Mouse (Mus musculus): Measurements from ENCODE around the gene Ptk7.
"Not testable (repeated sequence)": the region's sequence is repeated elsewhere in the genome, so short reads cannot be mapped to it uniquely, and the experiment has no call there.

Ptk7 gene

DNA sequence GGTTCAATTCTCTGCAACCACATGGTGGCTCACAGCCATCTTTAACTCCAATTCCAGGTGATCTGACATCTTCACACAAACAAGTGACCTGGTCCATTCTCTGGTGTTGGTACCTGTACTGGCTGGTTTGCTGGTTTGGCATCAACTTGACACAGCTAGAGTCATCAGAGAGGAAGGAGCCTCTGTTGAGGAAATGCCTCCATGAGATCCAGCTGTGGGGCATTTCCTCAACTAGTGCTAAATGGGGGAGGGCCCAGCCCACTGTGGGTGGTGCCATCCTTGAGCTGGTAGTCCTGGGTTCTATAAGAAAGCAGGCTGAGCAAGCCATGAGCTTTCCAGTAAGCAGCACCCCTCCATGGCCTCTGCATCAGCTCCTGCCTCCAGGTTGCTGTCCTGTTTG, 72.0 kb downstream of the Ptk7 start:
- not testable (repeated sequence) for DNase-seq (ENCODE audit: extremely low spot score, low spot score)

DNA sequence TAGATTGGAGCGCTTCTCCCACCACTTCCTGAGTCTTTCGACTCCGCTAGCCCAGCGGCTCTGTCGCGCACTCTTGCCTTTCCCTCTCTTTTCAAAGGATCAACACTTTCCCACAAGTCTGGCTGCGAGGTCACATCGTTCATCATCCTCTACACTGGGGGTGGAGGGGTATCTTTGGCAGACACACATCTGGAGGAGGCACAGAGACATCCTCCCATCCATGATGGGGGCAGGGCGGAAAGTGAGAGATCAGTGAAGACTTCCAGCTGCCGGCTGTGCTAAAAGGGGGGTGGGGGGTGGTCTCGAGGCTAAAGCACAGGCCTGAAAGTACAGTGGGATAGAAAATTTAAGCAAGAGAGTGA, 72.7 kb downstream of the Ptk7 start:
- DNase-seq (ENCODE audit: extremely low spot score, low spot score) = peak; percentile 72

DNA sequence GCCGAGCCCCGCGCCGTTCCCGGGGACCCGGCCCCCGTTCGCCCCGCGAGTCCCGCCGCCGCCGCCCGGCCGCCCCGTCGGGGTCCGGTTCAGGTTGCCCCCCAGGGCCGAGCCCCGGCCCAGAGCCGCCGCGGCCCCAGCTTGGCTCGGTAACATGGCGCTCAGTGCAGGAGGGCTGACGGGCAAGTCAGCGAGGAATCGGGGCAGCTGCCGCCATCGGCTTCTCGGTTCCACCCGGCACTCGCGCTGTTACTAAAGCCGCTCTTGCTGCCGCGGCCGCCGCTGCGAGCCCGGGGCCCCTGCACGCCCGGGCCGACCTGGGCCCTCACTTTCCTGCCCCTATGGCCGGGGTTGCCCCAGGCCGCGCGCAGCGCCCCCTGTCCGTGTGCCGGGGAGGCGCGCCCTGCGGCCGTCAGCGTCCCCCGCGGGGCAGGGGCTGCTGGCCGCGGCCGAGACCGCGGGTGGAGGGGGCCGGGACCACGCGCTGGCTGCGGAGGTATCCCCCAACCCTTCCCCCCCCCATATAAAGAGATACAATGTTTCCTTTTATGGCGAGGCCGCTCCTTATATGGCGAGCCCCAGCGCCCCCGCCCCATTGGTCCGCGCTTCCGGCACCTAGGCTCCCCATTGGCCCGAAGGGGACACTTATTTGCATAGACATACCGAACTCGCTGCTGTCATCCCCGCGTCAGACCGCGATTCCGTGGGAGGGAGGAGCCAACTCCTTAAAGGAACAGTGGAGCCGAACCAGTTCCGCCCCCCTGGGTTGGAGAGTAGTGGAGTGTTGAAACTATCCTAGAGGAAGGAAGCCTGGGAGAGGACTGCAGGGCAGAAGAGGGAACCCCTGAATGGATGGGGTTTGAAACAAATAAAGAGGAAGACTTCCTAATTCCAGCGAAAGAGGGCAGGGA, 73.4 kb downstream of the Ptk7 start, which contains the start of gene Srf:
Srf (minus strand) TSS at position 503 of the 911 bp plus-strand sequence.
- peak; percentile 95 for DNase-seq (ENCODE audit: extremely low spot score, low spot score)

DNA sequence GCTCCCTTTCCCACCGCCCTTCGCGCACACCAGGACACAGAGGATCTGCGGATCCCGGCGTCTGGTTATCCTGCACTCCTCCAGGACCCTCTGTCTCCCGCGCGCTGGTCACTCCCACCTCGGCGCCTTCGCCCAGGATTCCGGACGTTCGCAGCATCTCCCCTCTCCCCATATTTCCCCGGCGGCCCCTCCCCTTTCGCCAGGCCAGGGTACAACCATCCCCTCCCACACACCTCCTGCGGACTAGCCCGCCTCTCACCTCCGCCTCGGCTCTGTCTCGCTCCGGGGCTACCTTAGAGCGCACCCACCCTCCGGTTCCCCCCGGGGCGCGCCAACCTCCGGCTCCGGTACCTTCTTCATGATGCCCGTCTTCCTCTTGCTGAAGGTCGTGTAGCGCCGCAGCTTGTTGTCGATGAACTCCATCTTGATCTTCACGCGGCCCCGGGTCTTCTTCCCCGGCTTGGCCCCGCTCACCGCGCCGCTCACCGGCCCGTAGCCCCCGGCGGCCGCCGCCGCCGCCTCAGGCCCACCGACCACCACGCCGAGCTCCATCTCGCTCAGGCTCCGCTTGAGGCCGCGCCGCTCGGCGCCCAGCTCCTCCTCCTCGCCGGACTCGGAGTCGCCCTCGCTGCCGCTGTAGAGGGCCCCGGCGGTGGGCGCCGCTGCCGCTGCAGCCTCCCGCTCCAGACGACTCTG, 74.2 kb downstream of the Ptk7 start:
- DNase-seq (ENCODE audit: extremely low spot score, low spot score) = peak; percentile 76

DNA sequence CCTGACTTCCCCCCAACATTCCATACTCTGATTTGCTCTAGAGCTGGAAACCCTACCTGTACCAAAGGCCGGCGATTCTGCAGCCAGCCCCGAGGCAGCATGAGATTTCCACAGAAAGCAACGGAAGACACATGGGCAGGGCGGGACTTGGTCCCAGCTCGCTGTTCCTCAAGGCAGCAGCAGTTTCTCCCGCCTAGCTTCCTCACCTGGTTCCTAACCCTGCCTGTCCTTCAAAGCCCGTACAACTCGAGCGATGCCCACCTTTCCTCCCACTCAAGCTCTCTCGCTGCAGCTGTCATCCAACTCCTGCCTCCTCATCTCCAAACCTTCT, 74.7 kb downstream of the Ptk7 start:
- no peak for DNase-seq (ENCODE audit: extremely low spot score, low spot score)

DNA sequence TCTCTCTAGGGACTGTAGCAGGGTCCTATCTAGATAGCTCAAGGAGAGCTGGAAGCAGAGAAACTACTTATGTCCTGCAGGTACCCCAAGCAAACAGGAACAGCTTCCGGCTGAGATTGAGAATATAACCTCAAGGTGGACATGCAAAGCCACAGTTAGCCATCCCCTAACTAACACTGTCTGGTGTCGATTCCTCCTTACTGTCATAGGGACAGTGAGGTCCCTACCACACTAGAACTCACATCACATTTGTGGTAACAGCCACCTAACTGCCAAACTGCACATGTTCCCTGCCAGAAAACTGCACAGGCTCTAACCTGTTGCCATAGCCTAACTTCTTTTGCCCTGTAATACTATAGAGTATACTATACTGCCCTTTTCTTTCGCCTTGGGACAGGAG, 75.4 kb downstream of the Ptk7 start:
- DNase-seq (ENCODE audit: extremely low spot score, low spot score) = no peak

DNA sequence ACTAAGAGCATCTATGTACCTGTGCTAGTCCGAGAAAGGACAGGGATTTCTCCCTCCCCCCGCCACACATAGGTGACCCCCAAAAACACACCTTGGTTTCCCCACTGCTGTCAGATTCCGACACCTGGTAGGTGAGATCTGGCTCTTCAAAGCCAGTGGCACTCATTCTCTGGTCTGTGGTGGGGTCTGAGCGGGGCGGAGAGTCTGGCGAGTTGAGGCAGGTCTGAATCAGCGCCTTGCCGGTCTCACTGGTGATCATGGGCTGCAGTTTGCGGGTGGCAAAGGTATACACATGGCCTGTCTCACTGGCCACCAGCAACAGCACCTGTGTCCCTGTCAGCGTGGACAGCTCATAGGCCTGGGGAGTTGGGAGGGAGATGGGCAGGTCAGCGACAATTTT, 75.8 kb downstream of the Ptk7 start:
- no peak for DNase-seq (ENCODE audit: extremely low spot score, low spot score)

DNA sequence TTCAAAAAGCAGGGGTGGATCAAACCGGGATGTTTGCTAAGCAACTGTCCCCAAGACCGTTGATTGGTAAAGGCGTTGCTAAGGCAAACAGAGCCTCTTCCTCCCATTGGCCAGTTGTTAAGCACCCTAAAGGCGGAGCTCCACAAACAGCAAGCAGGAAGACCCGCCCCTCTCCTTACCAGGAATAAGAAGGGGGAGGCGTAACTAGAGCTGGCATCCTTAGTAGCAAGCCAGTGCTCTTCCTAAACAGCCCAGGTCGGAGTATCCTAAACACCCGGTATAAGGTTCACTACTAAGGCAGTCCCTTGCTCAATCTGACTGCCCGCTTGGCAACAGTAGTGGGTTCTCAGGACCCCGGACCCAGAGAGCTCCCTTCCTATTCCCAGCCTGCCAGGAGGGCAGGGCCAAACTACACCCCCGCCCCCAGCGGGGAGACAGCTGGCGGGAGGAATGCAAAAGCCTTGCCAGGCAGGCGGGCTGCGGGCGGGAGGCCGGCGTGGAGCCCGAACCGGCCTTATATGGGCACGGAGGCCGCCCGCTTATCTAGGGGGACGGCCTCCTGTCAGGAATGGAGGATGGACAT, 76.4 kb downstream of the Ptk7 start:
- peak; percentile 83 for DNase-seq (ENCODE audit: extremely low spot score, low spot score)

DNA sequence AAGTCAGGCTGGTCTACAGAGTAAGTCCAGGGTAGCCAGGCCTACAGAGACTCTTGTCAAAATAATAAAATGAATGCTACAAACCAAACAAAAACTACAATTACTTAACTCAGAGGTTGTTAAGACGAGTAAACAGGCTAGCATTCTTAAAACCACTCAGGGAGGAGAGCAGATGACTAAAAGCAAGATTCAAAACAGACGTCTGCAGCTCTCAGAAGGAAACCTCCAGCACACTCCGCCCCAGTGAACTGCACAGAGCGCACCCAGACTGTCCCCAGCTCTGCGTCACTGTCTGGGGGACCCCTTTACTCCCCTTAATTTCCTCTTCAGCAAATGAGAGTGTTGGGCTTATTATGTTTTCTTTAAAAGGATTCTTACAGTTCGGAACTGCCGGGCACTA, 77.2 kb downstream of the Ptk7 start:
- no peak for DNase-seq (ENCODE audit: extremely low spot score, low spot score)

DNA sequence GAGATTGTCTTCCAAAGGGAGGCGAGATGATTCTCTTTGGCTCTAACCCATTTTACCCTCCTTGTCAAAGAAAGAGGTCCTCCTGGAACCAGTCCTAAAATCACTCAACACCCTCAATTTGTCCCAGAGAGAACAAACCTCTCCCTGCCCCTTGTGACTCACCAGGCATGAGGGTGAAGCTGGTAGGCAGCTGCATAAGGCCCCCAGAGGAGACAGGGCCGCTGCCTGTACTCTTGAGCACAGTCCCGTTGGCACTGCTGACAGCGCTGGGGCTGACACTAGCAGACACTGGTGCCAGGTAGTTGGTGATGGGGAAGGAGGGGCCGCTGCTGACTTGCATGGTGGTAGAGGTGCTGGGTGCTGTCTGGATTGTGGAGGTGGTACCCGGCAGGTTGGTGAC, 77.9 kb downstream of the Ptk7 start:
- DNase-seq (ENCODE audit: extremely low spot score, low spot score) = no peak

DNA sequence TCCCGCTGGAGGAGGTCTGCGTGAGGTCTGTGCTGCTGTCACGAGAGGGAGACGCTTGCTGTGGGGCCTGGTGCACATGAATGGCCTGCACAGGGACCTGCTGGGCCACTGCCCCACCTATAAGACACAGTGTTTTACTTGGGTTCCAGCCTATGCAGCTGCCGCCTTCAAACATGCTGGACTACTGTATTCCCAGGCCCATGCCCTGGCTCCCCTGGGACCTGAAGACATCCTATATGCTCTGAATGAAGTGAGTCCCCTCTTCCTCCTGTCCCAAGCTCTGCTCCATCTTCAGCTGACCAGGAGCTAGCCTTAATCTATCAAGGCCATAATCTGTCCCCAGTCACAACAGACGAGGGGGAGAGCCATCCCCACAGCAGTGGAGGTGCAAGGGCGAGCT, 78.4 kb downstream of the Ptk7 start:
- DNase-seq (ENCODE audit: extremely low spot score, low spot score) = no peak

DNA sequence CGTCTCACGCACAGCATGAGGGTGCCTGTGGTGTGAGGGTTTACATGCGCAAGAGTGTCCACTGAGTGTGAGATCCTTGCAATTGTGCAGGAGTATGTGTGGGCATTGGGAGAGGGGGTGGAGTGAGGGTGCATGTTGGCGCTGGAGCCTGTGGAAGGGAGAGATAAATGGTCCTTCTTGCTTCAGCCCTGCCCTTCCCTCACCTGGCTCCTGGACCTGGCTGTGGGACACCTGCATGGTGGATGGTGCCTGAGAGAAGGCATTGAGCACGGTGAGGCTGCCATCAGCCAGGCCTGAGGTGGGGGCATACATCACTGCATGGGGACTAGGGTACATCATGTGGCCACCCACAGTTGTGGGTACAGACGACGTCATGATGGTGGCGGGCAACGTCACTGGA, 79.7 kb downstream of the Ptk7 start:
- DNase-seq (ENCODE audit: extremely low spot score, low spot score) = no peak

DNA sequence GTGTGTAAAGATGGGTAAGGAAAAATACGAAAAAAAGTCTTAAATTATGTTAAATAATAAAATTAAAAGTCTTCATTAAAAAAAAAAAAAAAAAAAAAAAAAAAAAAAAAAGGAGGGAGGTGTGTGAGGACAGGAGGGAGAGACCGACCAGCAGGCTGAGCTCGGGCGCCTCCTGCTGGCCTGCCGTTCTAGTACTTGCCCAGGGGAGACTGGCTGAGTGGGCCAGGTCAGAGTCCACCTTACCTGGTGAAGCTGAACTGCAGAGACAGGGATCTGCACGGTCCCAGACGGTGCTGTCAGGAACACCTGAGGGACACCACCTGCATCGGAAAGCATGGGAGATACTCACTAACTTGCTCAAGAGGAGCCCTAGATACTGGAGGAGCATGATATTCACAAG, 80.1 kb downstream of the Ptk7 start:
- peak; percentile 66 for DNase-seq (ENCODE audit: extremely low spot score, low spot score)

DNA sequence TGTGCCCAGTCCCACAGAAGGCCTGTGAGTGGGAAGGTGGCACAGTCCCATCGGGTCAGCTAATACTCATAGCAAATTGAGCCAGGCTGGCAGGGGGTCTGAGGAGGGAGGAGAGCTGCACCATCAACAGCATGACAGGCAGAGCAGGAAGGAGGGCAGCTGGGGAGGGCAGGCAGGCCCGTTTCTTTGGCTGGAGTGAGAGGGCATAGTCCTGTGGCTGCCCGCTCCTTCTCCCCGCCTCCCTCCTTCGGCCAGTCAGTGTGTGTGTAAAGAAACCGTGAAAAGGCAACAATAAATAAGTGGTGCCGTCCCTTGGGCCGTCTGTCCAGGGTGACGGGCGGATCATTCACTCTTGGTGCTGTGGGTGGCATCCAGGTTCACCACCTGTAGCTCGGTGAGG, 80.6 kb downstream of the Ptk7 start:
- no peak for DNase-seq (ENCODE audit: extremely low spot score, low spot score)

DNA sequence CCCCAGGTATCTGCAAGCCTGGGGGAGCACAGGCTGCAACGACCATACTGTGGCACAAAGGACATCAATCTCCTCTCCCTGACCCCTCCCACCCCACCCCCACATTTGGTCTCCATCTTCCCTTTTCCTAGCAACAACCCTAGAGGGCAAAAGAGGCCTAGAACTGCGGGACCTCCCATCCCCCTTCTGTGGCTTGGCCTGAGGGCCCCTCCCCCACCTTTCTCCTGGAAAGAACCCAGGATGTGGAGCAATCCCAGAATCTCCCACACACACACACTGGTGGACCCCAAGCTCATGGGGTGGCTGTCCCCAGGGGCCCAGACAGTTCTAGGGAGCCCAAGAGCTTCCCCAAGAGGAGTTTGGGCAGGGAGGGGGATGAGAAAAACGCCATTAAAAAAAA, 81.4 kb downstream of the Ptk7 start:
- no peak for DNase-seq (ENCODE audit: extremely low spot score, low spot score)

DNA sequence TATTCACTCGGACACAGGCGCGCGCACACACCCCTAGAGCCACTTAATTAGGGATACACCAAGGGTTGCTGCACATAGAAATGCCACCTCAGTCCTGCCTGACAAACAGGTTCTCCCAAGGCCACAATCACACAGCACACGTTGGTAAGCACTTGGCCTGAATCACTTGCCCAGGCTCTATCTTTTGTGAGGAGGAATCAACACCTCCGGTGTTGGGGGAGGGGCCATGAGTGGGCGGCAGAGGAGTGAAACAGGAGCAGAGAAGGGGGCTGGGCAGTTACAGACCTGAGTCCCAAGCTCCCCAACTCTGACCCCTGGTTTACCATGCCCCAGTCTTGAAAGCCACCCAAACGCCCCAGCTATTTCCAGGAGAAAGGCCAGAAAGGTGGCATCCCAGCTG, 82.3 kb downstream of the Ptk7 start:
- DNase-seq (ENCODE audit: extremely low spot score, low spot score) = no peak

DNA sequence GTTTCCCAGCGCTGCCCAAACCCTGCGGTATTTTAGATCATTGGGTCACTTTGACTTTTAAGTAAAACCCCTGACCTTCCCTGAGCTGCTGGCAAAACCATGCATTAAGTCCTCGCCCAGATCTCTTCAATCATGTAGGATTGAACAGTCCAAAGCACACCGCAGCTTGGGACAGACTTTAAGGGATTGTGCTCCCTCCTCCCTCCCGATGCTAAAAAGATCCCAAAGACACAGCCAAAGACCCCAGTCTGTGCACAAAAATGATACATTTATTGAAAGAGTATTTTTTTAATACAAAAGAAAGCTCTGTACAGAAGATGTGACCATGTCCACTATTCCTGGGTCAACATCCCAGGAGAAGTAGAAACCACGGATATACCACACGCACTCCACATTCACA, 82.7 kb downstream of the Ptk7 start:
- no peak for DNase-seq (ENCODE audit: extremely low spot score, low spot score)

DNA sequence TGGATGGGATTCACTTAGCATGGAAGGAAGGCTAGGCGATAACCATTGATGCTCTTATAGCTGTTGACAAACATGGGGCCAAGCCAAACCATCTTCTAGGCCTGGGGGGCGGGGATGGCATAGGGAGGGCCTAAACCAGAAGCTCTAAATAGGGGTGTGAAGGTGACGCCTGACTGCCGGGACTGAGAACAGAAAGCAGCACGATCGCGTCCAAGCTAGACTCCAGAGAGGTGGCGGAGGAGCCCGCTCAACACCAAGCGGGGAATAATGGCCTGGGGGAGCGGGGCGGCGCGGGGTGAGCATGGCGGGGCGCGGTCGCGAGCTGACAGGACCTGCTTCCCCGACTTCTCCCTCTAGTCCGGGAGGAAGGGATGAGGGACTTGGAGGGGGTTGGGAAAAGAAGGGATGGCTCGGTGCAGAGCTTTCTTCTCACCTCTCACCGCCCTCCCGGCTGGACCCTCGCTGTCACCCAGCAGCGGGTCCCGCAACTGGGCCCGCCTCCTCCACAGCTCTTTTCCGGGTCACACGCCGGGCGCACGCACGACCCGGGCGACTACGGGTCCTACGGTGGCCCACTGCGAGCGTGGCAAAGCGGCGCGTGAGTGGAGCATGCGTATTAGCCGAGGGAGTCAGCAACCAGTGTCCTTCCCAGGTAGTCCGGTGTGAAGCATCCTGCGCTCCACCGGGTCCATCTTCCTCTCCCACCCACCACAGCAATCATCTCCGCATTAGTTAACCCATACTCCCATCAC, 83.3 kb downstream of the Ptk7 start, which contains the start of gene Cul9:
Cul9 (minus strand) TSS at position 576 of the 752 bp plus-strand sequence.
- peak; percentile 71 for DNase-seq (ENCODE audit: extremely low spot score, low spot score)

DNA sequence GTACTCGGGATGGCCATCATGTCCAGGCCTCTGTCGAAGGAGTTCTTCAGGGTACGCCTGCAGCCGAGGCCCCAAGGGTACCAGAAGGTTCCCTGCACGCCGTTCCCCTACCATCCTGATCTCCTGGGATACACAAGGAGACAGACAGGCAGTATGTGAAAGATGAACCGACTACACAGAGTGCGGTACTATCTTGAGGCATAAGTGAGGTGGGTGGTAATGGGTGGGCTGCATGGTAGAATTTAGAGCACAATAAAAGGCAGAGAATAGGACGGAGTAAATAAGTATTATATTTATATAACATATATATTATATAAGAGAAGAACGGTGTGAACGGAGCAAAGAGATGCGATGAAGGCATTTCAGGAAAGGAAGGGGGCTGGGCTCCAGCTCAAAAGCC, 85.6 kb downstream of the Ptk7 start:
- no peak for DNase-seq (ENCODE audit: extremely low spot score, low spot score)

DNA sequence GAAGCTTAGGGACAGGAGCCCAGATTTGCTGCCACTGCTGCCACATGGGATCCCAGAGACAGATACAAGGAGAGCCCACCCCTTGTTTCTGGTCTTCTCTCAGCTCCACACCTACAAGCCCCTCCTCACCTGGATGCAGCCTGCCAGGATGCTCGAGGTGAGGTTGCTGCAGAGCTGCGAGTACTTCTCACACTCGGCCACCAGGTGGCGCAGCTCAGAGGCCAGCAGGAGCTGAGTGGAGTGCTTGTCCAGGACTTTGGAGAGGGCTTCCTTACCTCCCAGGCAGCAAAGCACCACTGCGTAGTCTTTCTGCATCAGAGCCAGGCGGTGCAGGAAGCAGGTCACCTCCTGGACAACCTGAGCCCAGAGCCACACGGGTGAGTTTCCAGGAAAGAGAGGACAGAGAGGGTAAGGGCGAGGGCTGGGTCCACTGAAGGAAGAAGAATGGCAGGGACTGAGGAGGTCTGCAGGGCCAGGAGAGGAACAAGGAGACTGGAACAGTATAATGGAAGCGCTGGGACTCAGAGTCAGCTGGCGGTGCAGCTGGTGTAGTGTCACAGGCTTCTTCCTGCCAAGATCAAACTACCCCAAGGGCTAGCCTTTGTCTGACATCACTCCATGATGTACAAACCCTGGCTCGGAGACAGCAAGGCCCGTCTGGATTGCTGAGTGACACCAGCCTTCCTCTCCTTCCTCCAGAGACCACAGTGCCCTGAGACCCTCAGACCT, 103.6 kb downstream of the Ptk7 start:
- peak; percentile 78 for DNase-seq (ENCODE audit: extremely low spot score, low spot score)

DNA sequence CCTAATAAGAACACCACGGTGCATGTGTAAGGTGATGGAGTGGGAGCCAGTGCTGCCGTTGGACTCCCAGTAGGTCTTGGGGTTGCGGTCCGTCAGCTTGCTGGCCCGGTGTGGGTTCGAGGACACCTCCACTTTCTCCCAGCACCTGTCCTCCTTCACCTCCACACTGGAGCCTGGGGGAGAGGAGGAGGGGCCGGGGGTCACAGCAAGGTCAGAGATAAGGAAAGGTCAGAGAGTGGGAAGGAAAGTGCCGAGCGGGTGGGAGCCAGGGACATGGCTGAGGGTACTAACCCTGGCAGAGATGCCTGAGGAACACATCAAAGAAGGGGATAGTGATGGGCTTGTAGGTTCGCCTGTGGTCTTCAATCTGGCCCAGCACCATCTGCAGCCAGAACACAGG, 104.2 kb downstream of the Ptk7 start:
- DNase-seq (ENCODE audit: extremely low spot score, low spot score) = no peak

All from neural tube, embryonic 10.5 days (tissue).